Comparison of ENCODE assay signal across 8 mouse cellular contexts in genomic region chr1:52952551-52953397, GRCm38 (mm10).
DNase-seq lines count a peak whose midpoint lies in the region; ATAC-seq and TF ChIP-seq lines count a peak whose summit lies in the region.

No protein-coding gene starts in this region.

- H3K9me3 ChIP-seq in heart, embryonic 12.5 days (replicated peaks): no peaks in the 10 kb centered on the region
- no peaks in the 10 kb centered on the region for H3K9me3 ChIP-seq in kidney, embryonic 15.5 days (replicated peaks)
- H3K9me3 ChIP-seq in lung, postnatal 0 days (ENCODE audit: low read length): no peaks in the 10 kb centered on the region

- WGBS in heart, embryonic 12.5 days: under 1% methylated on average over 46 of the region's 47 CpGs
- 1% methylated on average over 47 of the region's 47 CpGs for WGBS in kidney, embryonic 15.5 days
- 1% methylated on average over 41 of the region's 47 CpGs for WGBS in lung, postnatal 0 days

- peak overlapping the region; percentile 98 for H3K4me2 ChIP-seq in heart, embryonic 12.5 days
- peak overlapping the region; percentile 88 for H3K4me2 ChIP-seq in kidney, embryonic 15.5 days
- H3K4me2 ChIP-seq in lung, postnatal 0 days (replicated peaks; ENCODE audit: low read depth, low read length): peak overlapping the region; percentile 94

- H3K36me3 ChIP-seq in heart, embryonic 12.5 days: no peaks in the 10 kb centered on the region
- H3K36me3 ChIP-seq in kidney, embryonic 15.5 days: no peaks in the 10 kb centered on the region
- no peaks in the 10 kb centered on the region for H3K36me3 ChIP-seq in lung, postnatal 0 days (ENCODE audit: insufficient read depth, low read length)

- H3K9ac ChIP-seq in heart, embryonic 12.5 days: peak overlapping the region; percentile 70
- H3K9ac ChIP-seq in kidney, embryonic 15.5 days: peak overlapping the region; percentile 29
- H3K9ac ChIP-seq in lung, postnatal 0 days (replicated peaks; ENCODE audit: low read depth): peak overlapping the region; percentile 26; the same call in 1 of the 2 replicates

- peaks cover 6% of the 10 kb centered on the region; the same call in 1 of the 2 replicates for H3K4me1 ChIP-seq in heart, embryonic 12.5 days (replicated peaks)
- peaks cover 22% of the 10 kb centered on the region for H3K4me1 ChIP-seq in kidney, embryonic 15.5 days
- H3K4me1 ChIP-seq in lung, postnatal 0 days (ENCODE audit: insufficient read depth, low read depth, low read length): peaks cover 9% of the 10 kb centered on the region; the same call in 1 of the 2 replicates

- peak; percentile 66; the same call in 1 of the 2 replicates for ATAC-seq in heart, embryonic 12.5 days (ENCODE audit: insufficient number of reproducible peaks, low FRiP score)
- peak; percentile 80 for ATAC-seq in kidney, embryonic 15.5 days (replicated peaks; ENCODE audit: low FRiP score)
- ATAC-seq in lung, postnatal 0 days: peak; percentile 87
- peak; percentile 28; the same call in 1 of the 2 replicates for ATAC-seq in neutrophil, adult 5-6 weeks (ENCODE audit: extremely low read depth, insufficient number of reproducible peaks, low FRiP score, poor library complexity, severe bottlenecking)

- DNase-seq in right cerebral cortex, postnatal 10 days (ENCODE audit: low spot score in 2 of 2): peak; percentile 41 to 43
- no peak for DNase-seq in right cerebral cortex, postnatal 25 days
- peak; percentile 61 to 67 for DNase-seq in cerebellum, postnatal 14 days
- peak; percentile 54 for DNase-seq in lung, postnatal 0 days (ENCODE audit: low spot score)
- no peak for DNase-seq in adipocyte (ENCODE audit: low spot score)

- H3K27me3 ChIP-seq in heart, embryonic 12.5 days (replicated peaks): peaks cover 13% of the 10 kb centered on the region; the same call in 1 of the 2 replicates
- 0 out of 2 replicates have a peak, but pooled peaks cover 8% of the 10 kb centered on the region for H3K27me3 ChIP-seq in kidney, embryonic 15.5 days
- no peaks in the 10 kb centered on the region for H3K27me3 ChIP-seq in lung, postnatal 0 days (replicated peaks; ENCODE audit: insufficient read depth, low read length)

- TF ChIP-seq EP300 in lung, postnatal 0 days (IDR thresholded peaks at IDR 0.05): no peak

- no peak overlapping the region for H3K27ac ChIP-seq in heart, embryonic 12.5 days (ENCODE audit: poor library complexity, severe bottlenecking)
- H3K27ac ChIP-seq in kidney, embryonic 15.5 days: no peak overlapping the region
- H3K27ac ChIP-seq in lung, postnatal 0 days (ENCODE audit: low read length): no peak overlapping the region

- peak overlapping the region; percentile 61 for H3K4me3 ChIP-seq in heart, embryonic 12.5 days
- peak overlapping the region; percentile 50 for H3K4me3 ChIP-seq in kidney, embryonic 15.5 days (replicated peaks)
- H3K4me3 ChIP-seq in lung, postnatal 0 days (ENCODE audit: low read depth, low read length): peak overlapping the region; percentile 46

- no peak for TF ChIP-seq CTCF in lung, postnatal 0 days (IDR thresholded peaks at IDR 0.05)

Comparison
In these comparisons a context has a peak if more than half of its experiments do, and no peak if none do; other contexts are left out.
1. DNase-seq: peak in right cerebral cortex, postnatal 10 days (2 of 2), cerebellum, postnatal 14 days (2 of 2) and lung, postnatal 0 days (single experiment); none in right cerebral cortex, postnatal 25 days (single experiment) and adipocyte (single experiment).
2. ATAC-seq: peak in every context shown above with its lines; median percentile 87 in lung, postnatal 0 days; 80 in kidney, embryonic 15.5 days; 66 in heart, embryonic 12.5 days; 28 in neutrophil, adult 5-6 weeks.
3. Peak in every context shown above with its lines, with median percentiles within 50 percentile points of each other: H3K4me2 ChIP-seq, H3K4me3 ChIP-seq and H3K9ac ChIP-seq.